Mouse (Mus musculus) adrenal gland, postnatal 25 days (tissue): ENCODE data around the gene Des. TPM values are rescaled to one million over a fixed set of nuclear protein-coding genes. Genes with fewer than 3 reads are reported as not detected.

Source experiments
- DNase-seq: peaks from one replicate; pipeline ENCODE4 v3.0.0; 2021; ENCODE audit warnings: mixed read lengths
- total RNA-seq: library from RNA; stranded (reverse); gene quantifications from 2 replicates; pipeline ENCODE4 v1.2.3, GENCODE M21; 2021

The Des gene
- total RNA-seq, 1 experiment from 2014 or later, result 14.1 TPM

GRCm38 (mm10) chr1:75384470-75385141 is 24.5 kb downstream of the Des start:
- DNase-seq, result no peak

GRCm38 (mm10) chr1:75385142-75385730 is 25.1 kb downstream of the Des start:
- DNase-seq, result no peak

DNA sequence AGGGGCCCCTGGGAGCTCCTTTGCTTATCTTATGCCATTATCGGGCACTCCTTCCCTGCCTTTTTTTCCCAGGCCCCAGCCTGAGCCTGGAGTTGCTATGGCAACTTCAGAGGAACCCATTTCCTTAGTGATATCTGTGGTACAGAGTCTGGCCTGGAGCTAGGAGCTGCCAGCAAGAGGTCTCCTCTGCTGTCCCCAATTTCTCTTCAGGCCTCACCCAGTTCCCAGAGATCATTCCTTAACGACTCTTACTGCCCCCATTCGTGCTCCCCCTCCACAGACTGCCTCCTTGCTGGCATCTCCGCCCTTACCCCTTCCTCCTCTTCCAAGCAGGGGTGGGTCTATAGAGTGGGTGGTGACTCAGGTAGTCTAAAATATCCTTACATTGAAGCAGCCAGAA is 26.0 kb downstream of the Des start:
- no peak for DNase-seq

GRCm38 (mm10) chr1:75387469-75387928 is 27.4 kb downstream of the Des start:
- DNase-seq, result no peak

DNA sequence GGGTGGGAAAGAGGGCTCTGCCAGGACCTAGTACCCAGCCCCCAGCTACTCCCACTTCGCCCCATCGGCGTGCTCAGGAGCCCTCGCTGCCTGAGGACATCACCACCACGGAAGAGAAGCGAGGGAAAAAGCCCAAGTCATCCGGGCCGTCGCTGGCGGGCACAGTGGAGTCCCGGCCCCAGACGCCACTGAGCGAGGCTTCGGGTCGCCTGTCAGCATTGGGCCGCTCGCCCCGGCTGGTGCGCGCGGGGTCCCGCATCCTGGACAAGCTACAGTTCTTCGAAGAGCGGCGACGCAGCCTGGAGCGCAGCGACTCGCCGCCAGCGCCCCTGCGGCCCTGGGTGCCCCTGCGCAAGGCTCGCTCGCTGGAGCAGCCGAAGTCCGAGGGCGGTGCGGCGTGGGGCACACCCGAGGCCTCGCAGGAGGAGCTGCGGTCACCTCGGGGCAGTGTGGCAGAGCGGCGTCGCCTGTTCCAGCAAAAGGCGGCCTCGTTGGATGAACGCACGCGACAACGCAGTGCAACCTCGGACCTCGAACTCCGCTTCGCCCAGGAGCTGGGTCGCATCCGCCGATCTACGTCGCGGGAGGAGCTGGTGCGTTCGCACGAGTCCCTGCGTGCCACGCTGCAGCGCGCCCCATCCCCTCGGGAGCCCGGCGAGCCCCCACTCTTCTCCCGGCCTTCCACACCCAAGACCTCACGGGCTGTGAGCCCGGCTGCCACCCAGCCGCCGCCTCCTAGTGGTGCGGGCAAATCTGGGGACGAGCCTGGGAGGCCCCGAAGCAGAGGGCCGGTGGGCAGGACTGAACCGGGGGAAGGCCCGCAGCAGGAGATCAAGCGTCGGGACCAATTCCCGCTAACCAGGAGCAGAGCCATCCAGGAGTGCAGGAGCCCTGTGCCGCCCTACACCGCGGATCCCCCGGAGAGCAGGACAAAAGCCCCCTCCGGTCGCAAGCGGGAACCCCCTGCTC is 28.1 kb downstream of the Des start:
- DNase-seq, result no peak

DNA sequence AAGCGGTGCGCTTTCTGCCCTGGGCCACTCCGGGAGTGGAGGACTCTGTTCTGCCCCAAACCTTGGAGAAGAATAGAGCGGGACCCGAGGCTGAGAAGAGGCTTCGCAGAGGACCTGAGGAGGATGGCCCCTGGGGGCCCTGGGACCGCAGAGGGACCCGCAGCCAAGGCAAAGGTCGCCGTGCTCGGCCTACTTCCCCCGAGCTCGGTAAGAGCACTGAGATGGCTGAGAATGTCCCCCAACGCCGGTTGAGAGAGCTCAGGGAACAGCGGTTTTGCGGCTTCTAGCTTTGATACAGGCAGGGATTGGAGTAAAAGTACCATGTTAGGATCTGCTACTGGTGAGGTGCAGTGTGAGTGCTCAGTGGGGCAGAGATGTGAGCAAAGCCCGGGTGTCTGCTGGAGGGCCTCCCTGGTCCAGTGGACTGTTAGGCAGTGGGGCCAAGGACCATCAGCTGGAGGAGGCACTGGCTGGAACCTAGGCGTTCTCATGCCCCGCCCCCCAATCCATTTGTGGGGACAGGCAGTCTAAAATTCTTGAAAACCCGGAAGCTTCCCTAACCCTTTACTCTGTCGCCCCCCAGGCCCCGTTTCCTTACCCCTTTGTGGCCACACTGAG is 28.9 kb downstream of the Des start:
- DNase-seq, result no peak

- DNase-seq, result no peak
Measured at GRCm38 (mm10) chr1:75393139-75393538, 33.0 kb downstream of the Des start.

- no peak for DNase-seq
Measured at GRCm38 (mm10) chr1:75393846-75394245, 33.7 kb downstream of the Des start.

DNA sequence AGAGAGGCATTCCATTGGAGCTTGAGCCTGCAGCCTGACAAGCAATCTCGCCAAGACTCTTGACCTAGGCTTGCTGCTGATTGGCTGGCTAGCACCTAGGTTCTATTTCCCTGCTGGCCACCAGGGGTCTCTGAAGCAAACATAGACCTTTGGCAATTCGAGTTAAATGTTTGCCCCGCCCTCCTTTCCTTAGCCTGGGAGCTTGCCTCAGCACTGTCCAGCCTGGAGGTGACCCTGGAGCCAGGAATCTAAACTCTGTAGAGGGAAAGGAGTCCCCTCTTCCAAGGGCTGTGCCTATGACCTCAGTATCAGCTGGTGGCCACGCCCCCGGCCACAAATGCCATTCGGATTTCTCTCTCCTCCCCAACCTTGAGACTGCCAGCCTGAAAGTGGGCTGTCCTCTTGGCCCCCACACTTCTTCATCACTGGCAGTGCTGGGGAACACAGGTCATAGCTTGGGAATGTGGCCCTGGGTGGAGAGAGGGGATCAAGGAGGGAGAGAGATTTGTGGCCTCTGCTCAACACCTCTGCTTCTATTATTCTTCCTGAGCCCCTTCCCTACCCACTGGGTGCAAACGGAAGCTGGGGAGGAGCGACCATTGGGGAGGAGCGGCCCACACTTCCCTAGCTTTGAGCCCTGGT is 38.8 kb downstream of the Des start:
- DNase-seq, result peak; percentile 61

DNA sequence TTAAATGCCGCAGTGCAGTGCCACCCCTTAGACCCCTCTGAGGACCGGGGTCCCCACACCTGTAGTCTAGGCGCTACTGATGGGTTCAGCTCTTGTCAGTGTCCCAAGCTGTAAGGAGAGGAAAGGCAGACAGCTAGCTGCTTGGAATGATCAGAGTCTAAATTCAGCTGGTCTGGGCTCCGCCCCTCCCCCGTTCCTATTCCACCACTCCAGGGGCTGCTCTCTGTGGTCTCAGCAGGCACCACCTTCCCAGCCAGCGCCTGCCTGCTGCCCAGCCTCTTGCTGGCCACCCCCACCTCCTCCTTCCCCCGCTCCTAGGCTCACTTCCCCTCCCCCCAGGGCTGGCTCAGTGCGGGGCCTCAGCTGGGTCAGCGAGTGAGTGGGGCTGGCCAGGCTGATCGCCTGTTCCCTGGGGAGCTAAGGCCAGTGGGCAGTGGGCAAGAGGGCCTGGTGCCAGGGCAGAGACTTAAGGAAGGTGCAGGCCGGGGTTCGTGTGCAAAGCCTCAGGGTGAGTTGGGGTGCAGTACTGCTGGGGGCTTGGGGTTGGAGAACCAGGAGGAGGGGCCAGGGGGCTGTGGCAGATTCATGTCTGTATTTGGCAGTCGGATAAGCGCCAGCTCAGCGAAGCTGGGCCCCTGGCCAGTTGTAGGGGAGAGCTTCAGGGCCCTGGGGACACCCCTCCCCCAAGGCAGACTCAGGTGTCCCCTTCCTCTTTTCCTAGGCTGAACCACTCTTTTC is 39.8 kb downstream of the Des start:
- peak; percentile 45 for DNase-seq

- no peak for DNase-seq
Measured at GRCm38 (mm10) chr1:75400493-75401115, 40.5 kb downstream of the Des start.

GRCm38 (mm10) chr1:75405547-75405946 is 45.4 kb downstream of the Des start:
- DNase-seq, result no peak

DNA sequence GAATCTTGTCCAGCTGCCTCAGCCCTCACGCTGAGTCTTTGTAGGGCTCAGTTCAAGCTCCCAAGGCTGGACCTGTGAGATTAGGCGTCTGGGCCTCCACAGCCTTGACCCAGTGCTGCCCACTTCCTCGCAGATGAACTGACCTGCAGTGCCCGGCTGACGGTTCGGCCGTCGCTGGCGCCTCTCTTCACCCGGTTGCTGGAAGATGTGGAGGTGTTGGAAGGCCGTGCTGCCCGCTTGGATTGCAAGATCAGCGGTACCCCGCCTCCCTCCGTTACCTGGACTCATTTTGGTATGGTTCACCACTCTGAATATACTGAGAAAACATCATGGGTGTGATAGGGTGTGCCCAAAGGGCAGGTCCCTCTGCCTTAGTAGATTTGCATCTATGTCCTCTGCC is 46.0 kb downstream of the Des start:
- DNase-seq, result no peak

DNA sequence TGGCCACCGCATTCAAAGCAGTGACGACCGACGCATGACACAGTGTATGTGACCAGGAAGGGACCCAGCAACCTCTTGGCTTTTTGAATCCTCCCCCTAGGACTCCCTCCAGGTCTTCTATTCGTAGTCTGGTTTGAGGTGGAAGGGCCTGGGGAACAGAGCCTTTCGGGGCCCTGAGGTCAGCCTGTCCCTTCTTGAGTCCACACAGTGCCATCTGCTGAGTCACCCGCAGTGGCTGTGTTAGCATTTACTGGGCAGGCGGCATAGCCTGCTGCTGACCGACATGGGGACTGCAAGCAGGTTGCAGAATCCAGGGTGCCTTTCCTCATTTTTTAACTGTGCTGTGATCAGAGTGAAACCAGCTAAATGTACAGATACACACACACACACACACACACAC is 46.9 kb downstream of the Des start:
- DNase-seq, result no peak

DNA sequence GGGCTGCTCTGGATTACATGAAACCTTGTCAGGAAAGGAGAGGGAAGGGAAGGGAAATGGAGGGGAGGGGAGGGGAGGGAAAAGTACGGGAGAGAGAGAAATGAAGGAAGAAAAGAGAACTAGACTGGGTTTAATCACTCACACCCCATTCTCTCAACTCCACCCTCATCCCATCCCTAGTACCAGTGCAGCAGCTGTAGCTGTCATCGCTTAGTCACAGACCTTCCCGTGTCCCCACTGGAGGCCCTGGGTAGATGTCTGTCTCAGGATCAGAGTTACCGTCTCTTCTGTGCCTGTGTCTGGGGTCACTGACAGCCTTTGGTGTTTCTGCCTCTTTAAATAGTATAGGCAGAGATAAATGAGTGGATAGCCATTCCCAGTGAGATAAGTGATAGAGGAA is 48.1 kb downstream of the Des start:
- DNase-seq, result no peak

DNA sequence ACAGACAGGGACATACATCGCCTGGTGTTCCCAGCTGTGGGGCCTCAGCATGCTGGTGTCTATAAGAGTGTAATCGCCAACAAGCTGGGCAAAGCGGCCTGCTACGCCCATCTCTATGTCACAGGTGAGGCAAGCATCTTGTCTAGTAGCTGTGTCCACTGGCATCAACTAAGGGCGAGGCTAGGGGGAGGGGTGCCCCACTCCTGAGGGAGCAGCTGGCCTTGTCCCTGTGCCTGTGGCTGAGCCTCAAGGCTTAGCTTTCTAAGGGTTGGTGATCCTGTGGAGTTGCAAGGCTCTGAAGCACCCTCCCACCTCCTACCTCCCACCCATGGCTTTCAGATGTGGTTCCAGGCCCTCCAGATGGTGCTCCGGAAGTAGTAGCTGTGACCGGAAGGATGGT is 49.8 kb downstream of the Des start:
- DNase-seq, result no peak

GRCm38 (mm10) chr1:75412196-75412595 is 52.1 kb downstream of the Des start:
- no peak for DNase-seq

- no peak for DNase-seq
Measured at GRCm38 (mm10) chr1:75413749-75414148, 53.6 kb downstream of the Des start.
